Mouse (Mus musculus) MEL (cell line): Measurements from ENCODE around the gene Gm10644. TPM values are rescaled to one million over a fixed set of nuclear protein-coding genes. Genes with fewer than 3 reads are reported as not detected.

Experiments
- DNase-seq: peaks from one replicate; pipeline ENCODE4 v3.0.0; 2011; ENCODE audit warnings: low read depth, low spot score
- H3K27ac ChIP-seq: 2 replicates; pipeline ENCODE4 v1.5.1; 2012; ENCODE audit warnings: low read depth, mild to moderate bottlenecking, control low read depth, low read length, moderate library complexity; ENCODE audit not compliant: control insufficient read depth
- H3K27me3 ChIP-seq, 2 experiments: fragments of 150-350 bp in 1 of 2; sonication (generic) in 1 of 2; 2 replicates each; pipeline ENCODE4 v1.6.1; 2012; ENCODE audit warnings: low read length in 2 of 2, mild to moderate bottlenecking in 2 of 2, improper control_type of control experiment in 1 of 2, moderate library complexity in 1 of 2; ENCODE audit not compliant: insufficient read depth in 2 of 2, control insufficient read depth in 1 of 2
- H3K36me3 ChIP-seq, 2 experiments: 2 replicates each; pipeline ENCODE4 v1.6.1; 2012 to 2014; ENCODE audit warnings: low read length in 2 of 2, improper control_type of control experiment in 1 of 2, inconsistent platforms in 1 of 2, mild to moderate bottlenecking in 1 of 2; ENCODE audit not compliant: insufficient read depth in 2 of 2, control insufficient read depth in 1 of 2
- H3K4me1 ChIP-seq, 2 experiments: fragments of 150-350 bp in 1 of 2; sonication (generic) in 1 of 2; 2 replicates each; pipeline ENCODE4 v1.6.1; 2012; ENCODE audit warnings: low read length in 2 of 2, improper control_type of control experiment in 1 of 2, mild to moderate bottlenecking in 1 of 2; ENCODE audit not compliant: insufficient read depth in 2 of 2, control insufficient read depth in 1 of 2
- H3K4me3 ChIP-seq, 2 experiments: fragments of 150-350 bp in 1 of 2; sonication (generic) in 1 of 2; 2 replicates each; pipeline ENCODE4 v1.5.1; 2012; ENCODE audit warnings: low read depth in 2 of 2, low read length in 2 of 2, mild to moderate bottlenecking in 2 of 2, moderate library complexity in 2 of 2, control low read depth in 1 of 2, improper control_type of control experiment in 1 of 2; ENCODE audit not compliant: control insufficient read depth in 1 of 2, insufficient read depth in 1 of 2
- H3K79me2 ChIP-seq: 2 replicates; pipeline ENCODE4 v1.6.1; 2012; ENCODE audit warnings: mild to moderate bottlenecking, low read length, moderate library complexity; ENCODE audit not compliant: control insufficient read depth, poor library complexity, insufficient read depth
- H3K9ac ChIP-seq: 2 replicates; pipeline ENCODE4 v1.6.1; 2012; ENCODE audit warnings: low read depth, mild to moderate bottlenecking, control low read depth, low read length, moderate library complexity; ENCODE audit not compliant: control insufficient read depth, poor library complexity, severe bottlenecking
- H3K9me3 ChIP-seq: fragments of 150-350 bp; sonication (generic); replicated peaks from 2 replicates; pipeline ENCODE4 v1.6.1; 2012; ENCODE audit warnings: mild to moderate bottlenecking, low read length, improper control_type of control experiment, moderate library complexity; ENCODE audit not compliant: insufficient read depth
- CHD2 ChIP-seq: IDR thresholded peaks from 2 replicates; pipeline ENCODE4 v1.6.1; 2011; ENCODE audit warnings: low read length, improper control_type of control experiment
- EP300 ChIP-seq, 2 experiments: IDR thresholded peaks; 2 replicates each; pipeline ENCODE4 v1.6.1; 2011; ENCODE audit warnings: improper control_type of control experiment in 2 of 2, low read length in 2 of 2, low read depth in 1 of 2, mild to moderate bottlenecking in 1 of 2
- JUND ChIP-seq: IDR thresholded peaks from 2 replicates; pipeline ENCODE4 v1.6.1; 2011; ENCODE audit warnings: low read depth, mild to moderate bottlenecking, improper control_type of control experiment, low read length
- MAX ChIP-seq: IDR thresholded peaks from 2 replicates; pipeline ENCODE4 v1.6.1; 2011; ENCODE audit warnings: low read length, improper control_type of control experiment
- MAZ ChIP-seq: IDR thresholded peaks from 2 replicates; pipeline ENCODE4 v1.6.1; 2012; ENCODE audit warnings: low read depth, mild to moderate bottlenecking, inconsistent platforms, low read length, improper control_type of control experiment
- NELFE ChIP-seq: IDR thresholded peaks from 2 replicates; pipeline ENCODE4 v1.6.1; 2011; ENCODE audit warnings: low read depth, low read length, improper control_type of control experiment
- RAD21 ChIP-seq: IDR thresholded peaks from 2 replicates; pipeline ENCODE4 v1.6.1; 2011; ENCODE audit warnings: mild to moderate bottlenecking, low read depth, low read length, improper control_type of control experiment
- SMC3 ChIP-seq: IDR thresholded peaks from 2 replicates; pipeline ENCODE4 v1.6.1; 2011; ENCODE audit warnings: low read depth, low read length, improper control_type of control experiment
- TAL1 ChIP-seq: IDR thresholded peaks from 2 replicates; pipeline ENCODE4 v1.6.1; 2012; ENCODE audit warnings: mild to moderate bottlenecking, inconsistent platforms, low read length, moderate library complexity, mixed read lengths
- TCF12 ChIP-seq: IDR thresholded peaks from 2 replicates; pipeline ENCODE4 v1.6.1; 2014; ENCODE audit warnings: low read depth, mild to moderate bottlenecking, inconsistent platforms, low read length, improper control_type of control experiment, moderate library complexity
- ZC3H11A ChIP-seq: IDR thresholded peaks from 2 replicates; pipeline ENCODE4 v1.6.1; 2012; ENCODE audit warnings: low read depth, mild to moderate bottlenecking, inconsistent platforms, low read length, improper control_type of control experiment
- ZKSCAN1 ChIP-seq: IDR thresholded peaks from 2 replicates; pipeline ENCODE4 v1.6.1; 2012; ENCODE audit warnings: low read depth, mild to moderate bottlenecking, inconsistent platforms, low read length, improper control_type of control experiment, moderate library complexity
- ZNF384 ChIP-seq: IDR thresholded peaks from 2 replicates; pipeline ENCODE4 v1.6.1; 2012; ENCODE audit warnings: low read depth, mild to moderate bottlenecking, inconsistent platforms, low read length, improper control_type of control experiment
- polyA plus RNA-seq, 2 experiments: library from polyadenylated mRNA; stranded (reverse) in 1 of 2; unstranded in 1 of 2; fragments of >175 nt in 1 of 2; fragments of >200 nt in 1 of 2; gene quantifications; 2 replicates each; pipeline versions ENCODE4 v1.2.1 to v1.2.4; 2012; ENCODE audit warnings: low replicate concordance in 2 of 2, low read depth in 1 of 2; ENCODE audit not compliant: insufficient read length in 2 of 2, insufficient read depth in 1 of 2, missing spikeins in 1 of 2
- total RNA-seq: library from RNA; depleted of rRNA; stranded (reverse); fragments of 300-350 nt; gene quantifications from 2 replicates; pipeline ENCODE4 v1.2.3, GENCODE M21; 2012

The Gm10644 gene
- total and polyA plus RNA-seq, 3 experiments, result 0.35 to 0.49 TPM; not detected in 1

DNA sequence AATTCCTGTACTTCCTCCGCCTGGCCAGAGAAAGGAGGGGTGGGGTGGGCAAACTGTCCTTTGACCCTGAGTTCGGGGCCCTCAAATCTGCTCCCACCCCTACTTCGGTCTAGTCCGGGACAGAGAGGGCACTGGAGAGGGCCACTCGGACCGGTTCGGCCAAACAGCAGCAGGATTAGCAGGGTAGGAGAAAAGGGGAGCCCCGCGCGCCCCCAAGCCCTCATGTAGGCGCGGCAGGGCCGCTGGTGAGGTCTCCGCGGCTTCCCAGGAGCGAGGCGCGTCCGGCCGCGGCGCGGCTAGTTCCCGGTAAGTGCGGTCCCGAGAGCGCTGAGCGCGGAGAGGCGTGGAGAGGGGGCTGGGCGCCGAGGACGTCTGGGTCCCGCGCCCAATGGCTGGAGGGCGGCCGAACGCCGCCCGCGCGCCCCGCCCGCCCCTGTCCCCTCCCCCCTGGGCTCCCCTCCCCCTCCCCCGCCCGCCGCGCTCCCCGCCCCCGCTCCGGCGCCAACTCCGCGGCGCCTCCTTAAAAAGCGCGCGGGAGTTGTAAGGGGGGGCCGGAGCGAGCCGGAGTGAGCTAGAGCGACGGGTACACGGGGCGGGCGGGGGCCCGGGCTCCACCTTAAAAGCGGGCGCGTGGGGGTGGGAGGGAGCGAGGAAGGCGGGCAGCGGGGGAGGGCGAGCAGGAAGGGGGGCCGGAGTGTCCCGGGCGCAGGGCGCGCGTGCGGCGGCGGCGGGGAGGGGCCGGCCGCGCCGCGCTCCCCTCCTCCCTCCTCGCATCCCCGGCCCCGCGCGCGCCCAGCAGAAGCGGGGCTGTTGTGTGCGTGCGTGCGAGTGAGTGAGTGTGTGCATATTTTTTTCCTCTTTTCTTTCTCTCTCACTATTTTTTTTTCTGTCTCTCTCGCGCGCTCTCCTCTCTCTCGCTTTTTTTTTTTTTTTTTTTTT lies 41.8 kb upstream of the Gm10644 start (continued):
- TF ChIP-seq ZC3H11A (no peak), CHD2 (no peak), JUND (no peak), MAZ (peak; percentile 95), NELFE (peak; percentile 87)

GRCm38 (mm10) chr8:83995973-83996372 lies 41.0 kb upstream of the Gm10644 start:
- TF ChIP-seq MAX, result no peak
- no peak for TF ChIP-seq NELFE
- no peak for TF ChIP-seq EP300 (IDR thresholded peaks at IDR 0.05; ENCODE audit: low read depth in 1 of 2, low read length in 2 of 2)
- TF ChIP-seq ZKSCAN1, result no peak
- no peak for TF ChIP-seq TAL1
- TF ChIP-seq TCF12, result no peak
- TF ChIP-seq RAD21, result no peak
- H3K27me3 ChIP-seq, result no peaks in the 10 kb centered on the region
- H3K79me2 ChIP-seq, result peaks cover 20% of the 10 kb centered on the region
- no peaks in the 10 kb centered on the region for H3K9me3 ChIP-seq
- H3K9ac ChIP-seq, result peak overlapping the region; percentile 79
- H3K4me3 ChIP-seq, result peak overlapping the region; percentile 55 to 97; a peak in 3 of 4 replicates
- DNase-seq, result no peak
- peak overlapping the region; percentile 68 for H3K27ac ChIP-seq
- H3K36me3 ChIP-seq, result peaks cover 3 to 12% of the 10 kb centered on the region in 2 experiments; a peak in 2 of 4 replicates
- peaks cover 4 to 20% of the 10 kb centered on the region in 2 experiments for H3K4me1 ChIP-seq

- H3K79me2 ChIP-seq, result peaks cover 14% of the 10 kb centered on the region
- H3K36me3 ChIP-seq, result peaks cover 0 to 8% of the 10 kb centered on the region in 2 experiments; a peak in 3 of 4 replicates
- peaks cover 8 to 13% of the 10 kb centered on the region in 2 experiments for H3K4me1 ChIP-seq
- DNase-seq, result no peak
- no peak overlapping the region for H3K9ac ChIP-seq
- no peak for TF ChIP-seq SMC3
- peak; percentile 87 for TF ChIP-seq ZNF384
- TF ChIP-seq, all 39 proteins: peak for 1
- no peak overlapping the region for H3K27ac ChIP-seq
- H3K4me3 ChIP-seq, result no peak overlapping the region
- H3K9me3 ChIP-seq, result no peaks in the 10 kb centered on the region
- no peaks in the 10 kb centered on the region for H3K27me3 ChIP-seq
Observed at GRCm38 (mm10) chr8:83994030-83994429, 39.0 kb upstream of the Gm10644 start.
